Mouse (Mus musculus): ENCODE measurements around the gene Galk1. TPM values are rescaled to one million over a fixed set of nuclear protein-coding genes. Genes with fewer than 3 reads are reported as not detected.
A peak's percentile ranks its signal among the peaks of the same experiment; 100 is the strongest.
"Not testable (repeated sequence)": the region's sequence is repeated elsewhere in the genome, so short reads cannot be mapped to it uniquely, and the experiment has no call there.

The Galk1 gene
- total RNA-seq, 1 experiment from 2014 or later = 36.0 TPM

GRCm38 (mm10) chr11:116037826-116038225 is 25.3 kb upstream of the Galk1 start:
- ATAC-seq (replicated peaks in 1 of 2; ENCODE audit: insufficient read depth in 1 of 2, low FRiP score in 2 of 2, low TSS enrichment in 1 of 2, low read depth in 1 of 2, poor library complexity in 2 of 2, severe bottlenecking in 2 of 2) = no peak

- ATAC-seq (replicated peaks in 1 of 2; ENCODE audit: insufficient read depth in 1 of 2, low FRiP score in 2 of 2, low TSS enrichment in 1 of 2, low read depth in 1 of 2, poor library complexity in 2 of 2, severe bottlenecking in 2 of 2) = no peak
Measured at GRCm38 (mm10) chr11:116036671-116037070, 24.2 kb upstream of the Galk1 start.

DNA sequence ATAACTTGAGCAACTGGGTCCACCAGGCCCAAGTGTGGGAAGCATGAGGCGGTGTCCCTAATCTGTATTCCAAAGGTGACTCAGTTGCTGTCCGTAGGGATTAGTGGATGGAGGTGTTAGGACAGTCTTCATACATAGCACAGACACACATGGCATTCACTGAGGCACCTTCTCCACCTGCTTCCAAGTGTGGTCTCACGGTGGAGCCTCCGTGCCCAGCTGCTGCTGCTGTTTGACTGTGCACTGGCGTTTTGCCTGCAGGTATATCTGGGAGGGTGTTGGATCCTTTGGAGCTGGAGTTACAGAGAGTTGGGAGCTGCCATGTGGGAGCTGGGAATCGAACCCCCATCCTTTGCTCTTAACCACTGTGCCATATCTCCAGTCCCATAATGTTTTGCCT is 22.1 kb upstream of the Galk1 start:
- ATAC-seq (replicated peaks in 1 of 2; ENCODE audit: insufficient read depth in 1 of 2, low FRiP score in 2 of 2, low TSS enrichment in 1 of 2, low read depth in 1 of 2, poor library complexity in 2 of 2, severe bottlenecking in 2 of 2) = no peak

GRCm38 (mm10) chr11:116030898-116031845 is 18.7 kb upstream of the Galk1 start:
- peak; percentile 28 to 29; a peak in 2 of 4 replicates for ATAC-seq (replicated peaks in 1 of 2; ENCODE audit: insufficient read depth in 1 of 2, low FRiP score in 2 of 2, low TSS enrichment in 1 of 2, low read depth in 1 of 2, poor library complexity in 2 of 2, severe bottlenecking in 2 of 2)

DNA sequence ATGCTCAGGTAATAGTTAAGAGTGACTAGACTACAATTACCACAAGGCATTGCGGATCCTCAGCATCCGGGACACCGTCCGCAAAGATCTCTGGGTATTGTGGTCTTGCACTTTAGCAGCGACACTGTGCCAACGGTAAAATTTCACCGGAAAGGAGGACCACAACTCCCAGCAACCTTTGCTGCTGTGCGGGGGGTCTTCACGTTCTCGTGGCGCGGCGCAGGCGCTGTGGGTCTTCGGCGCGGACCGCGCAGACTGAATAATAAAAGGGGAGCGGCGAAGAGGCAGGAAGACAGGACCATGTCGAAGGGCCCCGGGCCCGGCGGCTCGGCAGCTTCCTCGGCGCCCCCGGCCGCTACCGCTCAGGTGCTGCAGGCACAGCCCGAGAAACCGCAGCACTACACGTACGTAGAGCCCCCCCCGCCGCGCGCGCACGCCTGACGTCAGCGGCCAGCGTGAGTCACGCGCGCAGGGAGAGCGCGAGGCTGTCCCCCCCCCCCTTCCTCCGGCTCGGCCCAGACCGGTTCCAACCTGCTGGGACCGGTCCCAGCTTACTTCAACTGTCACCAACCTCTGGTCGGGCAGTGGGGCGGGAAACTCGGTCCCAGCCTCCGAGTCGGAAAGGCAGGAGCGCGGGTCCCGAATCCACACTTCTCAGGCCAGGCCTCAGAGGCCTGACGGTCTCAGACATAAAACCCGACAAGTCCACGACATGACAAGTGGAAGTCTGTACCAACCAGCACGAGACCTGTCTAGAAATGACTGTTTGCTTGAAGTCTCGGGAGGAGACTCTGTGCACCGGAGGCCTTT is 17.8 kb upstream of the Galk1 start, which contains the start of gene Unk:
TSS of gene Unk (plus strand) at position 235 of the 810 bp plus-strand sequence.
- peak; percentile 85 to 89 for ATAC-seq (replicated peaks in 1 of 2; ENCODE audit: insufficient read depth in 1 of 2, low FRiP score in 2 of 2, low TSS enrichment in 1 of 2, low read depth in 1 of 2, poor library complexity in 2 of 2, severe bottlenecking in 2 of 2)

GRCm38 (mm10) chr11:116029086-116029865 is 16.8 kb upstream of the Galk1 start:
- no peak for ATAC-seq (replicated peaks in 1 of 2; ENCODE audit: insufficient read depth in 1 of 2, low FRiP score in 2 of 2, low TSS enrichment in 1 of 2, low read depth in 1 of 2, poor library complexity in 2 of 2, severe bottlenecking in 2 of 2)

DNA sequence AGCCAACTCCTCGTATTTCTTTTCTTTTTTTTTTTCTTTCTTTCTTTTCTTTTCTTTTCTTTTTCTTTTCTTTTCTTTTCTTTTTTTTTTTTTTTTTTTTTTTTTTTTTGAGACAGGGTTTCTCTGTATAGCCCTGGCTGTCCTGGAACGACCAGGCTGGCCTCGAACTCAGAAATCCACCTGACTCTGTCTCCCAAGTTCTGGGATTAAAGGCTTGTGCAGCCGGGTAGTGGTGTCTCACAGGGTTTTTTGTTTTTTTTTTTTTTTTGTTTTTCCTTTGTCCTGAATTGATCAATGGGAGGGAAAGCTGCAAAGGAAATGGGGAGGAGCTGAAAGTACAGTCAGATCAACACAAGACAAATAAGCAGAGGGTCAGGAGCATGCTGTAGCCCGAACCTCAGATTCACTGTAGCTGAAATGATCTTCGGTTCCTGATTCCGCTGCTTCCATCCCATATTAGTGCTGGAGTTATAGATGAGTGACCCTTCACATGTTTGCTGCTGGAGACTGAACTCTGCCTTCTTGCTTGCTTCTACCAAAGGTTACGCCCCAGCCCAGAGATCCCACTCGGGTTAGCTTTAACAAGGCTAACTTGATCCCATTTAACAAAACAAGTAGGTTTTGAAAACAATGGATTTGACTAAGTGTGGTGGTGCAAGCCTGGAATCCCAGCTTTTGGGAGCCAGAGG is 15.8 kb upstream of the Galk1 start:
- no peak for ATAC-seq (replicated peaks in 1 of 2; ENCODE audit: insufficient read depth in 1 of 2, low FRiP score in 2 of 2, low TSS enrichment in 1 of 2, low read depth in 1 of 2, poor library complexity in 2 of 2, severe bottlenecking in 2 of 2)

DNA sequence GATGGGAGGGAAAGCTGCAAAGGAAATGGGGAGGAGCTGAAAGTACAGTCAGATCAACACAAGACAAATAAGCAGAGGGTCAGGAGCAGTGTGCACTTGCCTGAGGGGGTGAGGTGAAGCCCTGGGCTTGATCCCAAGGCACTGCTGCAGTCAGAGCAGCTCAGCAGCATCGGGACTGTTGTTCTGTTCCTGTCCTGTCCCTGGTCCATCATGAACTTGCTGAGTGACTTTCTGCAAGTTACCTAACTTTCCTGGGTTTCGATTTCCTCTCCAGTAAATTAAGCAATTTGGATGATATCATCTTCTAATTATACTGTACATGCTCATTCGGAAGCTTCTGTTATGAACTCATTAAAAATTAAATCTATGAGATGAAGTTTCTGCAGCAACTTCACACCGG is 15.2 kb upstream of the Galk1 start, which contains the start of gene H3f3b:
TSS of gene H3f3b (minus strand) at position 207 of the 400 bp plus-strand sequence.
- ATAC-seq (replicated peaks in 1 of 2; ENCODE audit: insufficient read depth in 1 of 2, low FRiP score in 2 of 2, low TSS enrichment in 1 of 2, low read depth in 1 of 2, poor library complexity in 2 of 2, severe bottlenecking in 2 of 2) = no peak

GRCm38 (mm10) chr11:116025056-116025845 is 12.7 kb upstream of the Galk1 start:
- no peak for ATAC-seq (replicated peaks in 1 of 2; ENCODE audit: insufficient read depth in 1 of 2, low FRiP score in 2 of 2, low TSS enrichment in 1 of 2, low read depth in 1 of 2, poor library complexity in 2 of 2, severe bottlenecking in 2 of 2)

DNA sequence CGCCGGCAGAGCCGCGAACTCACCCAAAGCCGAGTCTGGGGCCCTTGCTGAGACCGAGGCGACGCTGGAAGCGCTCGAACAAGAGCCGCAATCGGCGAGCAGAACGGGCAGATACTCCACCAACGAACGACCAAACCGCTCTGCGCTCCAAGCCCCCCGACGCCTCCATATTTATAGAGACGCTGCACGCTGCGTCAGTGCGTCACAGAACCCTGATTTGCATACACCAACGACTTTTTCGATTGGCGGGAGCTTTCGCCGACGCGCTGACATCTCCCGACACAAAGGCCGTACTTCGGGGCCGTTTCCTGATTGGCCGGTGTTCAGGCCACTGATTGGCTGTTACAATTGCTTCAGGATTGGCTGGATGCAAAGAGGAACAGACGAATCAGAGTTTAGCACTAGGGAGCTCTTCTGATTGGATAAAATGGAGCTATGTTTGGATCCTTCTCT is 11.9 kb upstream of the Galk1 start:
- peak; percentile 84 to 85 for ATAC-seq (replicated peaks in 1 of 2; ENCODE audit: insufficient read depth in 1 of 2, low FRiP score in 2 of 2, low TSS enrichment in 1 of 2, low read depth in 1 of 2, poor library complexity in 2 of 2, severe bottlenecking in 2 of 2)

GRCm38 (mm10) chr11:116023771-116024355 is 11.3 kb upstream of the Galk1 start:
- ATAC-seq (replicated peaks in 1 of 2; ENCODE audit: insufficient read depth in 1 of 2, low FRiP score in 2 of 2, low TSS enrichment in 1 of 2, low read depth in 1 of 2, poor library complexity in 2 of 2, severe bottlenecking in 2 of 2) = peak; percentile 38 to 64

GRCm38 (mm10) chr11:116023074-116023770 is 10.7 kb upstream of the Galk1 start:
- ATAC-seq (replicated peaks in 1 of 2; ENCODE audit: insufficient read depth in 1 of 2, low FRiP score in 2 of 2, low TSS enrichment in 1 of 2, low read depth in 1 of 2, poor library complexity in 2 of 2, severe bottlenecking in 2 of 2) = not testable (repeated sequence)

DNA sequence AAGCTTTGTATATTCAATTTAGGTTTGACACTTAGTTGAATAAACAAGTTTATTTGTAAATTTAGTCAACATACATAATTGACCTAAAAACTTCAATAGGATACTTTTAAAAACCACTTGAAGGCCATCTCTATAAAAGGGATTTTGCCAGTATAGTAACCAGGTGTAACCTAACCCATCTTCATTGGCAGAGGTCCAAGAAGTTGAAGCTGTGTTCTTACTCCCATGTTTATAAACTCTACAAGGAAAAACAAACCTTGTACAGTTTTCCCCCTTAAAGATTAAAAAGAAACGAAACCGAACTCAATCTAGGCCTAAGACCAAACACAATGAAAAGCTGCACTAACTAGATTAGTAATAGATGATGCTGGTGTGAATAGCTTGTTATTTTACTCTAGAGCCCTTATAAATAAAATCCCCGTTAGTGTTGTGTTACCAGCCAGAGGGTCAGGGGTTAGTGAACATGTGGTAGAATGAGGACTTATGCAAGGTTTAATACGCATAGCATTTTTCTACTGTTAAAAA is 9.8 kb upstream of the Galk1 start:
- ATAC-seq (replicated peaks in 1 of 2; ENCODE audit: insufficient read depth in 1 of 2, low FRiP score in 2 of 2, low TSS enrichment in 1 of 2, low read depth in 1 of 2, poor library complexity in 2 of 2, severe bottlenecking in 2 of 2) = no peak

DNA sequence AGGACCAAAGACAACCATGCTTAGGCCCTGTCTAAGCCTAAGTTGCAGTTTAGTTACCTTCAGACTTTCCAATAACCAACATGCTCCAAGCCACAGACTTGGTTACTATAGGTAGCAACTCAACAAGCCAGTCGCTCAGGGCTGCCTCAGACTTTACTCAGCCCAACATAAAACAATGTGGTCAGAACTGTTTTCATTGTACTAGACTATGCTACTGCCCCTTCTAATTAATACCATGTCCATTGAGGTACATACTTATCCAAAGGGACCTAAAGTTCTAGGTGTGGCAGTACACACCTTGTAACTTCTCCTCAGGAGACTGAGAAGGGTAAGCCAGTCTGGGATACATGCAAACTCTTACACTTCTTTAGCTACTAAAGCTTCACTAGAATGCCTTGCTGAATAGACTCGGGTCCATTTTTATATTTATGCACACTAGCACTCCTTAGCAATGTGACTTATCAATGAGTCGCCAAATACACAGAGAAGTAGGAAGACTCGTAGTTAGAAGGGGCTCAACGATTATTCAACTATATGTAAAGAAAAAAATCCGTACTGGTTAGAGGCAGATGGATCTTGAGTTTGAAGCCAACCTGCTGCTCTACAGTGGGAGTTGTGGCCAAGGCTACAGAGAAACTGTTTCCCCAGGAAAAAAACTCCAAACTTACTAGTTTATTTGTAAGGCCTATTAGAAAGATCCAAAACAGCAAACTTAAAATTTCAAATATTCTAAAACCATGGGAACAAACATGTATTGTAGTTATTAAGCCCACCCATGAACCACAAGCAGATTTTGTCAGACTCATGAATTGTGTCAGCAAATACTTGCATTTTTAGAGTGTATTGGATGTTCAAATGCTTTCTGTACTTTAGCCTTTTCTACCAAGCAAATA is 9.1 kb upstream of the Galk1 start:
- no peak for ATAC-seq (replicated peaks in 1 of 2; ENCODE audit: insufficient read depth in 1 of 2, low FRiP score in 2 of 2, low TSS enrichment in 1 of 2, low read depth in 1 of 2, poor library complexity in 2 of 2, severe bottlenecking in 2 of 2)

All from hematopoietic stem cell, adult 5-6 weeks (primary cell).